Mouse (Mus musculus) limb, embryonic 14.5 days (tissue): ENCODE results near the gene Wdr18. TPM values are rescaled to one million over a fixed set of nuclear protein-coding genes. Genes with fewer than 3 reads are reported as not detected.

ENCODE experiments used
- ATAC-seq: fragments of 200-750 bp; cut with Nextera tagmentation; 2 replicates; pipeline ENCODE4 v1.8.0; 2017; ENCODE audit warnings: low read depth, moderate number of reproducible peaks, moderate TSS enrichment; ENCODE audit not compliant: low FRiP score
- DNase-seq: peaks from one replicate; pipeline ENCODE4 v3.0.0-alpha.2; 2015; ENCODE audit warnings: low spot score
- H3K27ac ChIP-seq: fragments of 300-500 bp; sonication (generic); replicated peaks from 2 replicates; pipeline ENCODE4 v1.5.1; 2014; ENCODE audit warnings: low read depth, mild to moderate bottlenecking, low read length, moderate library complexity, mixed read lengths
- H3K27me3 ChIP-seq: fragments of 300-500 bp; sonication (generic); 2 replicates; pipeline ENCODE4 v1.6.1; 2014; ENCODE audit warnings: low read length, mixed read lengths; ENCODE audit not compliant: control insufficient read depth, insufficient read depth
- H3K36me3 ChIP-seq: fragments of 300-500 bp; sonication (generic); 2 replicates; pipeline ENCODE4 v1.6.1; 2014; ENCODE audit warnings: mild to moderate bottlenecking, low read length, moderate library complexity, mixed read lengths; ENCODE audit not compliant: control insufficient read depth, insufficient read depth
- H3K4me1 ChIP-seq: fragments of 300-500 bp; sonication (generic); 2 replicates; pipeline ENCODE4 v1.6.1; 2014; ENCODE audit warnings: antibody characterized with exemption, low read length, mixed read lengths; ENCODE audit not compliant: control insufficient read depth, insufficient read depth
- H3K4me2 ChIP-seq: fragments of 300-500 bp; sonication (generic); replicated peaks from 2 replicates; pipeline ENCODE4 v1.6.1; 2014; ENCODE audit warnings: low read depth, mild to moderate bottlenecking, low read length, moderate library complexity; ENCODE audit not compliant: severe bottlenecking
- H3K4me3 ChIP-seq: fragments of 300-500 bp; sonication (generic); replicated peaks from 2 replicates; pipeline ENCODE4 v1.5.1; 2014; ENCODE audit warnings: low read length
- H3K9ac ChIP-seq: fragments of 300-500 bp; sonication (generic); 2 replicates; pipeline ENCODE4 v1.6.1; 2014; ENCODE audit warnings: mild to moderate bottlenecking, low read depth, low read length, moderate library complexity; ENCODE audit not compliant: severe bottlenecking
- H3K9me3 ChIP-seq: fragments of 300-500 bp; sonication (generic); 2 replicates; pipeline ENCODE4 v1.6.1; 2016; ENCODE audit warnings: low read length; ENCODE audit not compliant: control insufficient read depth
- POLR2A ChIP-seq: fragments of 200-500 bp; IDR thresholded peaks from 2 replicates; pipeline ENCODE4 v1.8.0; 2012; ENCODE audit warnings: inconsistent platforms, mild to moderate bottlenecking, moderate library complexity, borderline replicate concordance; ENCODE audit not compliant: insufficient read depth, insufficient read length; ENCODE audit errors: extremely low read depth
- WGBS: fragments of 180-500 bp; shearing (Covaris S2); extraction: QIAGEN DNeasy Blood & Tissue Kit; methylation state at CpG from one replicate; pipeline ENCODE4 v1.1.7; 2014; 5-methylcytosine and 5-hydroxymethylcytosine counted together
- polyA plus RNA-seq, 2 experiments: library from polyadenylated mRNA; depleted of rRNA in 1 of 2; stranded (reverse) in 1 of 2; unstranded in 1 of 2; fragments of >200 nt; fragmentation: Nextera tagmentation in 1 of 2; extraction: Ambion mirVana in 1 of 2; gene quantifications; 2 replicates each; pipeline versions ENCODE4 v1.2.1 to v1.2.3; 2012 to 2014

The Wdr18 gene
- polyA plus RNA-seq, 2 experiments, result 58.7 to 106 TPM

GRCm38 (mm10) chr10:79928030-79928694 lies 31.8 kb upstream of the Wdr18 start:
- peak overlapping the region; percentile 89 for H3K27ac ChIP-seq
- H3K9ac ChIP-seq, result peak overlapping the region; percentile 87
- no peak for ATAC-seq
- no peaks in the 10 kb centered on the region for H3K9me3 ChIP-seq
- peaks cover 34% of the 10 kb centered on the region for H3K4me1 ChIP-seq
- peaks cover 3% of the 10 kb centered on the region; the same call in 1 of the 2 replicates for H3K27me3 ChIP-seq
- peak overlapping the region; percentile 93 for H3K4me3 ChIP-seq
- peak overlapping the region; percentile 90 for H3K4me2 ChIP-seq
- H3K36me3 ChIP-seq, result peaks cover 26% of the 10 kb centered on the region
- no peak for DNase-seq
- WGBS, result under 1% methylated on average over 26 of the region's 29 CpGs
- no peak for TF ChIP-seq POLR2A

GRCm38 (mm10) chr10:79928907-79929701 lies 30.8 kb upstream of the Wdr18 start:
- 8% methylated on average over 9 of the region's 9 CpGs for WGBS

DNA sequence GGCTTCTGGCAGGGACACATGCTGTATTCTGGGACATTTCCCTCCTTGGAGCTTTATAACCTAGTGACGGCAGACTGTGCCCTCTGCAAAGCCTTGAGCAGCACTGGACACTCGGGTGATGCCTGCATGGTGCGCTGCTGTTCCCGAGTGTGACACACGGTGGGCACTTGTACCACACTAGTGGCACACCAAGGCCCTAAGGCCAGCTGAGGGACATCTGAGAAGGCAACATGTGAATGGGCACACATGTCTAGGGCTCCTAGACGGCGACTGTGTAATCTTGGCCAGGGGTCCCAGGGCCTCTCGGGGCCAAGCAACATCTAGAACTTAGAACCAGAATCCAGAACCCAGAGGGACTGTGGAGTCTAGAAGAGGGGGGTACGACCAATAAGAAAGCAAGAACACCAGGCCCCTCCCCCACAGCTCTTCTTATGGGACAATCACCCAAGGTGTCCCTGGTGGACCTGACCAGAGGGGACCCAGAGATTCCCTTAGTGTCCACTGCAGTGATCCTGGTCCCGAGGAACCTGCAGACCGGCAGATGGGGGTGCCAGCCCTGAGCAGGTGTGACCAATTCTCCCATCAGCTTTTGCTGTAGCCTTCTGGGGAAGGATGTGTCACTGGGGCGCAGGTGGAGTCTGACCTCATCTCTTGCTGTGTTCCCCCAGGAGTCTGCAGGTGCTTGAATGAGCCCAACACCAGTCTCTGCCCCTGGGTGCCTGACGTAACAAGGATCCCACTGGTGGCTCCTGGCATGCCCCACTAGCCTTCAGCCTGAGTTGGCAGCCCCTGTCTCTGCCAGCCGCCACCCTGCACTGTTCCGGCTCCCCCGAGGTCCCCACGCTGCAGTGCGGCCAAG lies 29.8 kb upstream of the Wdr18 start:
- Histone ChIP-seq H3K4me3 (no peak overlapping the region), H3K9me3 (no peaks in the 10 kb centered on the region), H3K27me3 (no peaks in the 10 kb centered on the region), H3K4me1 (peaks cover 37% of the 10 kb centered on the region), H3K4me2 (0 out of 2 replicates have a peak overlapping the region, but pooled peaks have one; percentile 90), H3K36me3 (peaks cover 38% of the 10 kb centered on the region), H3K9ac (no peak overlapping the region), H3K27ac (no peak overlapping the region)
- ATAC-seq, result no peak
- TF ChIP-seq POLR2A, result no peak
- DNase-seq, result no peak
- 87% methylated on average over 18 of the region's 18 CpGs for WGBS

More at GRCm38 (mm10) chr10:79928907-79929701, 30.8 kb upstream of the Wdr18 start:
- no peak for DNase-seq
- no peaks in the 10 kb centered on the region for H3K9me3 ChIP-seq
- H3K4me2 ChIP-seq, result peak overlapping the region; percentile 90
- H3K27ac ChIP-seq, result no peak overlapping the region
- peak overlapping the region; percentile 93 for H3K4me3 ChIP-seq
- no peak for ATAC-seq
- H3K4me1 ChIP-seq, result peaks cover 35% of the 10 kb centered on the region
- TF ChIP-seq POLR2A, result no peak
- H3K9ac ChIP-seq, result peak overlapping the region; percentile 87
- H3K27me3 ChIP-seq, result no peaks in the 10 kb centered on the region
- peaks cover 34% of the 10 kb centered on the region for H3K36me3 ChIP-seq

GRCm38 (mm10) chr10:79930826-79931186 lies 29.1 kb upstream of the Wdr18 start:
- ATAC-seq (no peak), DNase-seq (no peak)
- Histone ChIP-seq H3K9ac (no peak overlapping the region), H3K27me3 (no peaks in the 10 kb centered on the region), H3K4me1 (peaks cover 33% of the 10 kb centered on the region), H3K4me3 (no peak overlapping the region), H3K9me3 (no peaks in the 10 kb centered on the region), H3K4me2 (no peak overlapping the region), H3K27ac (no peak overlapping the region), H3K36me3 (peaks cover 43% of the 10 kb centered on the region)
- WGBS, result 87% methylated on average over 14 of the region's 16 CpGs
- TF ChIP-seq POLR2A, result no peak

- peaks cover 43% of the 10 kb centered on the region for H3K36me3 ChIP-seq
- H3K27ac ChIP-seq, result no peak overlapping the region
Measured at GRCm38 (mm10) chr10:79931797-79932196, 28.2 kb upstream of the Wdr18 start.

More at GRCm38 (mm10) chr10:79931797-79932196, 28.2 kb upstream of the Wdr18 start:
- DNase-seq (no peak), ATAC-seq (no peak)
- Histone ChIP-seq H3K9me3 (no peaks in the 10 kb centered on the region), H3K4me1 (peaks cover 32% of the 10 kb centered on the region), H3K4me2 (no peak overlapping the region), H3K9ac (no peak overlapping the region), H3K27me3 (no peaks in the 10 kb centered on the region), H3K4me3 (no peak overlapping the region)
- TF ChIP-seq POLR2A, result no peak
- WGBS, result 54% methylated on average over 4 of the region's 9 CpGs
